Mouse (Mus musculus): Measurements from ENCODE around the gene Zbtb11.
"Not testable (repeated sequence)": the region's sequence is repeated elsewhere in the genome, so short reads cannot be mapped to it uniquely, and the experiment has no call there.

The Zbtb11 gene

GRCm38 (mm10) chr16:56038090-56038489 is 64.4 kb downstream of the Zbtb11 start:
- no peak for DNase-seq (ENCODE audit: low spot score in 2 of 2)

GRCm38 (mm10) chr16:56048038-56048437 is 74.4 kb downstream of the Zbtb11 start, which contains the start of gene Senp7:
Gene Senp7 (plus strand): TSS chr16:56048338.
- DNase-seq (ENCODE audit: low spot score in 2 of 2) = not testable (repeated sequence)

GRCm38 (mm10) chr16:56055911-56056310 is 82.2 kb downstream of the Zbtb11 start:
- no peak for DNase-seq (ENCODE audit: low spot score in 2 of 2)

- peak in 1 of 2 experiments; percentile 35 for DNase-seq (ENCODE audit: low spot score in 2 of 2)
These were observed 83.4 kb downstream of the Zbtb11 start for GRCm38 (mm10) chr16:56056944-56057590.

GRCm38 (mm10) chr16:56058151-56058550 is 84.5 kb downstream of the Zbtb11 start:
- no peak for DNase-seq (ENCODE audit: low spot score in 2 of 2)
